Mouse (Mus musculus) T-cell, adult 2 months (primary cell): ENCODE measurements around the gene Zfp518b.

Experiments used
- DNase-seq: peaks from one replicate; pipeline ENCODE4 v3.0.0; 2022; ENCODE audit warnings: low spot score

Zfp518b gene

GRCm38 (mm10) chr5:38632463-38633449 is 51.9 kb downstream of the Zfp518b start:
- DNase-seq: peak; percentile 41

GRCm38 (mm10) chr5:38628023-38628422 is 56.6 kb downstream of the Zfp518b start:
- DNase-seq: no peak

GRCm38 (mm10) chr5:38626883-38627282 is 57.7 kb downstream of the Zfp518b start:
- DNase-seq: no peak

DNA sequence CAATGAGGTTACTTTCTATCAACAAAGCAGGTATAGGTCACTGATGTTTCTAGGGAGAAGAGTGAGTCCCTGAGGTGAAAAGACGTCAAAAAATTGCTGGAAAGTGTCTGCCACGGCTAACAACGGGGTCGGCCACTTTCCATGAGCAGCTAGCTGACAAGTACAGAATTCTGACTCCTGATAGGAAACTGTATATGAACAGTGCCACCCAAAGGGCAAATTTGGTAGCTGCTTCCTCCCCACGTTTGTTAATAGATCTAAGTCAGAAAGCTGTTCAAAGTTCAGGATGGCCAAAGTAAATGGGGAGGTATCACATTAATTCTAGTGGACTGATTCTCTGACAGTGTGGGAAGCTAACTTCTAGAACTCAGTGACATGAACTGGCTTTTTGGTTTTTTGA is 63.8 kb downstream of the Zfp518b start:
- DNase-seq: no peak

DNA sequence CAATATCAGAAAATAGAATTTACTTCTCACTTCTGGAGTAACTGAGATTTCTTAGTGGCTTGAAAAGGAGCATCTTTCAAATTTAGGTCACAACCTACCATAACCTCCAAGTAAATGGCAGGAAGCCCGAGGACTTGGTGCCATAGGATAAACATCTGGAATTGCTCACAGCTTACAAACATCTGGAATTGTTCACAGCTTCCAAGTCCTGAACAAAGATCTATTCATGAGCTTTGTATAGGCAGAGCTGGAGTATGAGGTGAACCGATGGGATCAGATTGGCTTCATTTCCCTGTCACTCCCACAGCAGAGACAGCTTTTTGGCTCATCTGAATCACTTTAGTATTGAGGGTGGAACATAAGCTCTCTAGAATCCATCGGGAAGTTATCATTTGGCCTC is 65.7 kb downstream of the Zfp518b start:
- DNase-seq: no peak
